Mouse (Mus musculus) brain, embryonic 14.5 days (tissue): ENCODE data around the gene Atg16l2.

Experiments
- CTCF ChIP-seq: fragments of 200-500 bp; IDR thresholded peaks from 2 replicates; pipeline ENCODE4 v1.5.1; 2012; ENCODE audit warnings: inconsistent platforms, mild to moderate bottlenecking, moderate library complexity, borderline replicate concordance; ENCODE audit not compliant: insufficient read depth, insufficient read length; ENCODE audit errors: extremely low read depth
- POLR2A ChIP-seq: fragments of 200-500 bp; IDR thresholded peaks from 2 replicates; pipeline ENCODE4 v1.6.1; 2012; ENCODE audit warnings: mild to moderate bottlenecking, inconsistent platforms, borderline replicate concordance; ENCODE audit not compliant: poor library complexity, insufficient read depth, insufficient read length, severe bottlenecking; ENCODE audit errors: extremely low read depth

- no peak for TF ChIP-seq CTCF
- TF ChIP-seq POLR2A = no peak
Measured at GRCm38 (mm10) chr7:101293138-101293537, 8.9 kb downstream of the Atg16l2 start.
